Mouse (Mus musculus) kidney, postnatal 0 days (tissue): ENCODE measurements around the gene Actg2. TPM values are rescaled to one million over a fixed set of nuclear protein-coding genes. Genes with fewer than 3 reads are reported as not detected.

Experiments used
- ATAC-seq: fragments of 200-750 bp; cut with Nextera tagmentation; replicated peaks from 2 replicates; pipeline ENCODE4 v1.8.0; 2017; ENCODE audit warnings: low read depth, moderate number of reproducible peaks, moderate TSS enrichment, moderate library complexity; ENCODE audit not compliant: low FRiP score
- DNase-seq: peaks from one replicate; pipeline ENCODE4 v3.0.0-alpha.2; 2016; ENCODE audit warnings: low spot score
- H3K27ac ChIP-seq: fragments of 300-500 bp; sonication (generic); 2 replicates; pipeline ENCODE4 v1.5.1; 2014; ENCODE audit warnings: mild to moderate bottlenecking
- H3K27me3 ChIP-seq: fragments of 300-500 bp; sonication (generic); 2 replicates; pipeline ENCODE4 v1.6.1; 2014; ENCODE audit warnings: low read length, mixed read lengths; ENCODE audit not compliant: insufficient read depth
- H3K36me3 ChIP-seq: fragments of 300-500 bp; sonication (generic); 2 replicates; pipeline ENCODE4 v1.6.1; 2014; ENCODE audit warnings: low read length, mixed read lengths; ENCODE audit not compliant: insufficient read depth
- H3K4me1 ChIP-seq: fragments of 300-500 bp; sonication (generic); replicated peaks from 2 replicates; pipeline ENCODE4 v1.6.1; 2014; ENCODE audit warnings: antibody characterized with exemption, low read length, mixed read lengths; ENCODE audit not compliant: insufficient read depth
- H3K4me2 ChIP-seq: fragments of 300-500 bp; sonication (generic); 2 replicates; pipeline ENCODE4 v1.6.1; 2014; ENCODE audit warnings: mild to moderate bottlenecking, low read length, moderate library complexity, mixed read lengths
- H3K4me3 ChIP-seq: fragments of 300-500 bp; sonication (generic); replicated peaks from 2 replicates; pipeline ENCODE4 v1.5.1; 2014; ENCODE audit warnings: low read depth, low read length
- H3K9ac ChIP-seq: fragments of 300-500 bp; sonication (generic); 2 replicates; pipeline ENCODE4 v1.6.1; 2014; ENCODE audit warnings: low read depth, low read length
- H3K9me3 ChIP-seq: fragments of 300-500 bp; sonication (generic); replicated peaks from 2 replicates; pipeline ENCODE4 v1.6.1; 2016; ENCODE audit warnings: low read length, inconsistent platforms, mixed read lengths
- CTCF ChIP-seq: IDR thresholded peaks from 2 replicates; pipeline ENCODE4 v1.5.1; 2016; ENCODE audit warnings: antibody characterized with exemption, low read depth, mild to moderate bottlenecking, moderate library complexity
- WGBS: fragments of 180-500 bp; shearing (Covaris S2); extraction: QIAGEN DNeasy Blood & Tissue Kit; methylation state at CpG from one replicate; pipeline ENCODE4 v1.1.7; 2014; 5-methylcytosine and 5-hydroxymethylcytosine counted together
- polyA plus RNA-seq: library from polyadenylated mRNA; unstranded; fragments of >200 nt; fragmentation: Nextera tagmentation; extraction: Ambion mirVana; gene quantifications from 2 replicates; pipeline ENCODE4 v1.2.1, GENCODE M21; 2015

Gene Actg2
- polyA plus RNA-seq, 1 experiment from 2014 or later = 28.8 TPM

GRCm38 (mm10) chr6:83499078-83499477 lies 37.0 kb downstream of the Actg2 start:
- H3K27me3 ChIP-seq = no peaks in the 10 kb centered on the region
- no peaks in the 10 kb centered on the region for H3K4me1 ChIP-seq
- H3K27ac ChIP-seq = no peak overlapping the region
- TF ChIP-seq CTCF = no peak
- no peaks in the 10 kb centered on the region for H3K9me3 ChIP-seq
- 0 out of 2 replicates have a peak, but pooled peaks cover 10% of the 10 kb centered on the region for H3K36me3 ChIP-seq
- no peak overlapping the region for H3K9ac ChIP-seq
- DNase-seq (no peak), ATAC-seq (no peak)
- 92% methylated on average over 10 of the region's 10 CpGs for WGBS
- no peak overlapping the region for H3K4me3 ChIP-seq
- no peak overlapping the region for H3K4me2 ChIP-seq

GRCm38 (mm10) chr6:83496753-83497710 lies 39.0 kb downstream of the Actg2 start:
- Histone ChIP-seq H3K9me3 (no peaks in the 10 kb centered on the region), H3K27ac (no peak overlapping the region), H3K4me1 (no peaks in the 10 kb centered on the region), H3K36me3 (0 out of 2 replicates have a peak, but pooled peaks cover 20% of the 10 kb centered on the region), H3K27me3 (no peaks in the 10 kb centered on the region), H3K4me2 (no peak overlapping the region), H3K4me3 (no peak overlapping the region), H3K9ac (no peak overlapping the region)
- ATAC-seq (no peak), DNase-seq (no peak)
- 78% methylated on average over 22 of the region's 22 CpGs for WGBS
- no peak for TF ChIP-seq CTCF

- Histone ChIP-seq H3K27ac (no peak overlapping the region), H3K27me3 (no peaks in the 10 kb centered on the region), H3K4me1 (no peaks in the 10 kb centered on the region), H3K36me3 (0 out of 2 replicates have a peak, but pooled peaks cover 20% of the 10 kb centered on the region), H3K9me3 (no peaks in the 10 kb centered on the region), H3K4me2 (no peak overlapping the region), H3K9ac (no peak overlapping the region), H3K4me3 (no peak overlapping the region)
- no peak for TF ChIP-seq CTCF
- 87% methylated on average over 9 of the region's 9 CpGs for WGBS
- ATAC-seq (no peak), DNase-seq (no peak)
These were observed 39.9 kb downstream of the Actg2 start for GRCm38 (mm10) chr6:83496009-83496752.

- 67% methylated on average over 4 of the region's 4 CpGs for WGBS
- DNase-seq (no peak), ATAC-seq (no peak)
- Histone ChIP-seq H3K9ac (no peak overlapping the region), H3K36me3 (peaks cover 48% of the 10 kb centered on the region), H3K4me1 (no peaks in the 10 kb centered on the region), H3K9me3 (no peaks in the 10 kb centered on the region), H3K27ac (no peak overlapping the region), H3K4me2 (no peak overlapping the region), H3K27me3 (no peaks in the 10 kb centered on the region), H3K4me3 (no peak overlapping the region)
- no peak for TF ChIP-seq CTCF
These were observed 45.4 kb downstream of the Actg2 start for GRCm38 (mm10) chr6:83490622-83491021.

GRCm38 (mm10) chr6:83488200-83488599 lies 47.9 kb downstream of the Actg2 start:
- Histone ChIP-seq H3K4me3 (no peak overlapping the region), H3K36me3 (peaks cover 35% of the 10 kb centered on the region), H3K4me1 (no peaks in the 10 kb centered on the region), H3K27ac (no peak overlapping the region), H3K9me3 (no peaks in the 10 kb centered on the region), H3K4me2 (no peak overlapping the region), H3K27me3 (no peaks in the 10 kb centered on the region), H3K9ac (no peak overlapping the region)
- 90% methylated on average over 5 of the region's 5 CpGs for WGBS
- DNase-seq = no peak
- no peak for TF ChIP-seq CTCF
- ATAC-seq = no peak

- Histone ChIP-seq H3K9me3 (no peaks in the 10 kb centered on the region), H3K4me1 (peaks cover 2% of the 10 kb centered on the region; the same call in 1 of the 2 replicates), H3K27ac (no peak overlapping the region), H3K36me3 (peaks cover 32% of the 10 kb centered on the region), H3K4me3 (no peak overlapping the region), H3K9ac (no peak overlapping the region), H3K4me2 (no peak overlapping the region), H3K27me3 (no peaks in the 10 kb centered on the region)
- TF ChIP-seq CTCF = no peak
- no peak for ATAC-seq
- DNase-seq = no peak
- WGBS = 88% methylated on average over 4 of the region's 4 CpGs
These were observed 48.8 kb downstream of the Actg2 start for GRCm38 (mm10) chr6:83487298-83487697.
